Mouse (Mus musculus) liver, postnatal 0 days (tissue): ENCODE measurements around the gene Cd81. TPM values are rescaled to one million over a fixed set of nuclear protein-coding genes. Genes with fewer than 3 reads are reported as not detected.

Source experiments
- ATAC-seq: fragments of 200-750 bp; cut with Nextera tagmentation; 2 replicates; pipeline ENCODE4 v1.8.0; 2017; ENCODE audit warnings: mild to moderate bottlenecking, moderate library complexity
- DNase-seq: peaks from one replicate; pipeline ENCODE4 v3.0.0-alpha.2; 2016
- H3K27ac ChIP-seq: fragments of 300-500 bp; sonication (generic); 2 replicates; pipeline ENCODE4 v1.5.1; 2014; ENCODE audit warnings: antibody characterized with exemption, moderate library complexity, mild to moderate bottlenecking, low read depth
- H3K27me3 ChIP-seq: fragments of 300-500 bp; sonication (generic); 2 replicates; pipeline ENCODE4 v1.6.1; 2014; ENCODE audit warnings: low read length, control low read depth, mixed read lengths; ENCODE audit not compliant: insufficient read depth
- H3K36me3 ChIP-seq: fragments of 300-500 bp; sonication (generic); replicated peaks from 2 replicates; pipeline ENCODE4 v1.6.1; 2014; ENCODE audit warnings: mild to moderate bottlenecking, control low read depth, low read length, moderate library complexity, mixed read lengths; ENCODE audit not compliant: insufficient read depth
- H3K4me1 ChIP-seq: fragments of 300-500 bp; sonication (generic); 2 replicates; pipeline ENCODE4 v1.6.1; 2014; ENCODE audit warnings: antibody characterized with exemption, mild to moderate bottlenecking, control low read depth; ENCODE audit not compliant: insufficient read depth
- H3K4me2 ChIP-seq: fragments of 300-500 bp; sonication (generic); 2 replicates; pipeline ENCODE4 v1.6.1; 2014; ENCODE audit warnings: low read depth, mild to moderate bottlenecking, low read length, moderate library complexity, mixed read lengths
- H3K4me3 ChIP-seq: fragments of 300-500 bp; sonication (generic); 2 replicates; pipeline ENCODE4 v1.5.1; 2014; ENCODE audit warnings: low read depth, low read length
- H3K9ac ChIP-seq: fragments of 300-500 bp; sonication (generic); replicated peaks from 2 replicates; pipeline ENCODE4 v1.6.1; 2014; ENCODE audit warnings: mild to moderate bottlenecking, moderate library complexity
- H3K9me3 ChIP-seq: fragments of 300-500 bp; sonication (generic); 2 replicates; pipeline ENCODE4 v1.6.1; 2016; ENCODE audit warnings: mild to moderate bottlenecking, control low read depth, low read length, mixed read lengths
- CTCF ChIP-seq: sonication (generic); IDR thresholded peaks from 2 replicates; pipeline ENCODE4 v1.5.1; 2016; ENCODE audit warnings: antibody characterized with exemption, low read depth
- EP300 ChIP-seq: IDR thresholded peaks from 2 replicates; pipeline ENCODE4 v1.6.1; 2016; ENCODE audit warnings: antibody characterized with exemption, low read depth, mild to moderate bottlenecking
- WGBS: fragments of 180-500 bp; shearing (Covaris S2); extraction: QIAGEN DNeasy Blood & Tissue Kit; methylation state at CpG from one replicate; pipeline ENCODE4 v1.1.7; 2014; ENCODE audit not compliant: insufficient replicate concordance; 5-methylcytosine and 5-hydroxymethylcytosine counted together
- polyA plus RNA-seq: library from polyadenylated mRNA; unstranded; fragments of >200 nt; fragmentation: Nextera tagmentation; extraction: Ambion mirVana; gene quantifications from 2 replicates; pipeline ENCODE4 v1.2.1, GENCODE M21; 2015

Cd81 gene
- polyA plus RNA-seq, 1 experiment from 2014 or later = 231 TPM

DNA sequence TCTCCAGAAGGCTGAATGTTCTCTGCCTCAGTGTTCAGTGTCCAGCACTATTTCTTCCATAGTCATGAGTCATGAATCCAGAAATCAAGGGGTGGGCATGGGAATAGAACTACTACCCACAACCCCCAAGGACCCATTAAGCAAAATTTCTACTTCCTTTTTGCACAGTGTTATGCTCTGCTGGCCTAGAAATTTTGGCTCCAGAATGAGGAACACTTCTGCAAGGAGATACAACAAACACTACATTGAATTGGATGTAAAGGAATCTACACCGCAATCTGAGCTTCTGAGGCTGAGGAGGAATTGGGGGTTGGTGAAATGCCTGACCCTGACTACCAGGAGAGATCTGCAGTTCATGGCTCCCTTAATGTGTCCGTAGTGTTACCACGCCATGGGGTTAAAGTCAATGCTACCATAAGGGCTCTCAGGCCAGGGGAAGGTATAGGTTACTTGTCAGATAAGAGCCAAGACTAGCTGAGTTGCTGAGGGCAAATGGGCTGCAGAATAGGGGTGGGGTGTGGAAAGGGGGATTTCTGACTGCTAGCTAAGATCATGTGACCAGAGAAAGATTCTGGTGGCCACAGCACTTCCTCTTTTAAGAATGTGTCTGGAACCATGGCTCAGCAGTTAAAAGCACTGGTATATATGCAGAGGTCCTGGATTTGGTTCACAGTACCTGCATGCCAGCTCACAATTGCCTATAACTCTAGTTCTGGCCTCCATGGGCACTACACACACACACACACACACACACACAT lies 14.2 kb upstream of the Cd81 start:
- no peak overlapping the region for H3K4me2 ChIP-seq
- no peak for TF ChIP-seq EP300
- no peak for TF ChIP-seq CTCF
- H3K27ac ChIP-seq = peak overlapping the region; percentile 50
- no peaks in the 10 kb centered on the region for H3K9me3 ChIP-seq
- H3K9ac ChIP-seq = no peak overlapping the region
- no peaks in the 10 kb centered on the region for H3K36me3 ChIP-seq
- no peak for DNase-seq
- 59% methylated on average over 3 of the region's 3 CpGs for WGBS
- peaks cover 23% of the 10 kb centered on the region for H3K4me1 ChIP-seq
- no peaks in the 10 kb centered on the region for H3K27me3 ChIP-seq
- ATAC-seq = peak; percentile 43
- H3K4me3 ChIP-seq = no peak overlapping the region

DNA sequence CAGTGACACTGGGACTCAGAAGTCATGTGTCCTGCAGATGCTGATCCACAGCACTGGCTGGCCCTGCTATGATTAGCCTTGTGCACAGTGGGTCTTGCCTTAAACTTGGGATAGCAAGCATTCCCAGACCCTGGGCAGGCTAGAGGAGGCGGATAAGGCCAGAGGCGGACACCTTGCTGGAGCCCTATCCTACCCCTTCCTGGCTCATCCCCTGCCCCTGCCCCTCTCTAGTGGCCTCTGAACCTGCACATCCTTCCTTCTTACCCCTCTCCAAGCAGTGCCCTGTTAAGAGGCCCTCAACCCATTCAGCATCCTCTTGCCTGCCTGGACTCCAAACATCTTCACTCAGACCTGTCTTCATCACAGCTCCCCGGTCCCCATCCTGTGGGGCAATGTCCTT lies 12.0 kb upstream of the Cd81 start:
- no peaks in the 10 kb centered on the region for H3K27me3 ChIP-seq
- TF ChIP-seq CTCF (no peak), EP300 (no peak)
- H3K9me3 ChIP-seq = 0 out of 2 replicates have a peak, but pooled peaks cover 3% of the 10 kb centered on the region
- H3K4me2 ChIP-seq = no peak overlapping the region
- H3K4me3 ChIP-seq = no peak overlapping the region
- H3K9ac ChIP-seq = no peak overlapping the region
- H3K27ac ChIP-seq = no peak overlapping the region
- 87% methylated on average over 3 of the region's 3 CpGs for WGBS
- no peak for ATAC-seq
- peaks cover 23% of the 10 kb centered on the region for H3K4me1 ChIP-seq
- no peaks in the 10 kb centered on the region for H3K36me3 ChIP-seq
- DNase-seq = no peak

DNA sequence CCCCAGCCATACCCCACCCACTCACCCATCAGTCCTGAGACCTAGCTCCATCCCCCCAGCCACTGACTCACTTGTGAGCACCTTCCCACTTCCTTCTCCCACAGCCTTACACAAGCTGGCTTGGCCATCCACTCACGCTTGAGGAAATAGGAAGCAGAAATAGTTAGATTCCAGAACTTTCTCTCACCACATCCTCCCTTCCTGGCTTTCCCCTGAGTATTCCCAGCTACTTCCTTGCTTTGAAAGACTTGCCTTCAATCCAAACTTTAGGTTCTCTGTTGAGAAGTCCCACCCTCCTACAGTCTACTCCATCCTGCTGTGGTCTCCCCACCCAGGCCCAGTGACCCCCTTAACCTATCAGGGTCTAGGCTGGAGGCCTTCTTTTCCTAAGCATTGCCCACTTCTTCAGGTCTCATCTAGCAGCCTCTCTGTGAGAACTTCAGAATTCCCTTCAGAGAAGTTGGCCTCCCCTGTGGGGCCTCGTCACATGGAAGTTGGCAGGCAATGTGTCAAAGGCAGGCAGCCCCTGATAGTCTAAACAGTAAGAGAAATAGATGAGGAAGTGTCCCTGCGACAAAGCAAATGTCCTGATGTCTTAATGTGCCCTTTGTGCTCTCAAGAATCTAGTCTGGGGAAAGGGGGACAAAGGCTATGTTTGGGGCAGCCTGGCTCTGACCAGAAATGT lies 11.3 kb upstream of the Cd81 start:
- DNase-seq = no peak
- no peak for TF ChIP-seq EP300
- TF ChIP-seq CTCF = no peak
- no peaks in the 10 kb centered on the region for H3K27me3 ChIP-seq
- H3K4me2 ChIP-seq = no peak overlapping the region
- no peak overlapping the region for H3K9ac ChIP-seq
- H3K36me3 ChIP-seq = no peaks in the 10 kb centered on the region
- H3K9me3 ChIP-seq = 0 out of 2 replicates have a peak, but pooled peaks cover 3% of the 10 kb centered on the region
- peak overlapping the region; percentile 68; the same call in 1 of the 2 replicates for H3K27ac ChIP-seq
- peaks cover 23% of the 10 kb centered on the region for H3K4me1 ChIP-seq
- WGBS = 36% methylated on average over 3 of the region's 3 CpGs
- no peak for ATAC-seq
- no peak overlapping the region for H3K4me3 ChIP-seq

DNA sequence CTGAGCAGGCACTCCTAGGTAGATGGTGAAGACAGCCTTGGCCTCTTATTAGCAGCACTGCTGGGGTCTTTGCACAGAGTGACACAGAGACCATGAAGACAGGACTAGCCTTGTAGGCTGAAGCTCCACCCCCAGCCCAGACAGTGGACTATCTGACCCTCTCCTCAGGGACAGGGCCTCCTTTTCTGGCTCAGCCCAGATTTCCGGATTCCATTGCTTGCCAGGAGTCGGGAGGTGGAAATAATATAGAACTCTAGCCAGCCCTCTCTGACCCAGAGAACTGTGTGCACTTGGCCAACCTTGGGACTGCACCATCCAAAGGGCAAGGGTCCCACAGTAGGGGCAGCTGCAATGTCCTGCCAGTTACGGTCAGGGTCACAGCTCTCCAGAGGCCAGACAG lies 10.4 kb upstream of the Cd81 start:
- Histone ChIP-seq H3K36me3 (no peaks in the 10 kb centered on the region), H3K4me1 (peaks cover 23% of the 10 kb centered on the region), H3K9ac (no peak overlapping the region), H3K27me3 (no peaks in the 10 kb centered on the region), H3K4me2 (no peak overlapping the region), H3K4me3 (no peak overlapping the region), H3K9me3 (0 out of 2 replicates have a peak, but pooled peaks cover 3% of the 10 kb centered on the region), H3K27ac (peak overlapping the region; percentile 68)
- WGBS = 59% methylated on average over 3 of the region's 3 CpGs
- peak; percentile 69 for ATAC-seq
- TF ChIP-seq CTCF (no peak), EP300 (no peak)
- peak; percentile 35 for DNase-seq

DNA sequence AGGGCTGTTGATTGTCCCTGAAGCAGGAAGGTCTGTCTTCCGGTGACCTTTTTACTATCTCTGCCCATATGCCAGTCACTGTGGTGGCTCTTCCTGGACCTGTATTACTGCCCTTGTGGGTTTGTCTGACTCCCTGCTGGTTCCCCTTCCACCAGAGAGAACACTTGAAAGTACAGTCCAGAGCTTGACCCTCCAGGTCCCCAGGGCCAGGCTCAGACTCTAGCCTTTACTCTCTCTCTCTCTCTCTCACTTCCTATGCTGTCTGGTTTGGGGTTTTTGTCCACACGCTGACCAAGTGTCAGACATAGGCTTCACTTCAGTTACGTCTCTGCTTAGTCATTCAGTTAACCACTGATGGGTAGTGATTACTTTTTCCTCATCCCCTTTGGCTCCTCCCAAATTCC lies 9.6 kb upstream of the Cd81 start:
- Histone ChIP-seq H3K4me2 (no peak overlapping the region), H3K36me3 (no peaks in the 10 kb centered on the region), H3K27ac (peak overlapping the region; percentile 68), H3K4me3 (no peak overlapping the region), H3K9me3 (0 out of 2 replicates have a peak, but pooled peaks cover 3% of the 10 kb centered on the region), H3K9ac (no peak overlapping the region), H3K27me3 (no peaks in the 10 kb centered on the region), H3K4me1 (peaks cover 23% of the 10 kb centered on the region)
- ATAC-seq = no peak
- 36% methylated on average over 3 of the region's 3 CpGs for WGBS
- DNase-seq = no peak
- TF ChIP-seq EP300 (no peak), CTCF (no peak)

DNA sequence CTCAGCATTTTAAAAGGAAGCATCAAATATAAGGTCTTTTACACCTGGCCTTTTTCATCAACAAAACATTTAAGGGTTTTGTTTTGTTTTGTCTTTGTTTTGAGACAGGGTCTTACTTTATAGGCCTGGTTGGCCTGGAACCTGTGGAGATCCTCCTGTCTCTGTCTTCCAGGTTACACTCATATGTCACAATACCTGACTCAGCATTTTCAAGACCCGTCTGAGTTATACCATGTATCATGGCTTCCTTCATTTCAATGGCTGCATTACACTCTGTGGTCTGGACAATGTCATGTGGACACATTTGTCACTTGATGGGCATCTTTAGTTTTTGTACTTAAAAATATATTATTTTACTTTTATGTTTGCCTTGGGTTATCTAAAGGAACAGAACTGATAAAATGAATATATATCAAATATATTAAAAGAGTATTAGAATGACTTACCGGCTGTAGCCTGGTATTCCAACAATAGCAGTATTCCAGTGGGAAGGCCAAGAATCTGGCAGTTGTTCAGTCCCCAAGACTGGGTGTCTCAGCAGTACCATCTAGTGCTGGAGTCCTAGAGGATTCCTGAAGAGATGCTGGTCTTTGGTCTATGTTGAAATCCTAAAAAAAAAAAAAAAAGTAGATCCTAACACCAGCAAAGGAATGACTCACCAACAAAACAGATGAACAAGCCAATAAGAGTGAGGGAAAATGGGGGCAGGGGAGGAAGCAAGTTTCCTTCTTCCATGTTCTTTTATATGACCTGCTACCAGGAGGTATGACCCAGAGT lies 8.3 kb upstream of the Cd81 start:
- TF ChIP-seq EP300 = no peak
- no peak for TF ChIP-seq CTCF
- no peaks in the 10 kb centered on the region for H3K36me3 ChIP-seq
- no peak for ATAC-seq
- H3K4me2 ChIP-seq = no peak overlapping the region
- 0 out of 2 replicates have a peak, but pooled peaks cover 3% of the 10 kb centered on the region for H3K9me3 ChIP-seq
- no peak overlapping the region for H3K27ac ChIP-seq
- WGBS = 73% methylated on average over 2 of the region's 2 CpGs
- no peak overlapping the region for H3K4me3 ChIP-seq
- H3K4me1 ChIP-seq = peaks cover 23% of the 10 kb centered on the region
- no peaks in the 10 kb centered on the region for H3K27me3 ChIP-seq
- H3K9ac ChIP-seq = no peak overlapping the region
- DNase-seq = no peak
